Mouse (Mus musculus) cerebellum, adult 2 months (tissue): ENCODE measurements around the gene Il6st.

Source experiments
- CTCF ChIP-seq: fragments of 200-500 bp; IDR thresholded peaks from 2 replicates; pipeline ENCODE4 v1.5.1; 2011; ENCODE audit warnings: low read depth, mild to moderate bottlenecking, control low read depth, low read length, moderate library complexity, borderline replicate concordance; ENCODE audit not compliant: insufficient read depth
- POLR2A ChIP-seq: fragments of 200-500 bp; IDR thresholded peaks from 2 replicates; pipeline ENCODE4 v1.6.1; 2011; ENCODE audit warnings: low read length, control low read depth, borderline replicate concordance; ENCODE audit not compliant: insufficient read depth

DNA sequence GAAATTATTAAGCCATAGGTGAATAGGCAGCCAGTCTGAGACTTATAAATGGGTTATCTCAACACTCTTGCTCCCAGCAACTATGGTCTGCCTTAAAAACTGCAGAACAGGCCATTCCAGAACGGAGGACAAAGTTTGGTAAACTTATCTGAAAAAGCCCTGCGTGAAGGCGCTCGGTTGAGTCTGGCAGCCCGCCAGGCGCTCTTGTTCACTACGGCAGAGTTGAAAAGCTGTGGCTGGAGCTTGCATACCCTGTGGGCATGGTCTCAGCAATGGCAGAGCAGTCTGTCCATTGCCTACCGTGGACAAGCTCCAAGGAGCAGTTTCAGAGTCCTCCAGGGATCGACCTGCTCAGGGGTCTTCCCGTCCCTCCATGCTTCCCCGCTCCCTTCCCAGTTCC lies 47.4 kb downstream of the Il6st start:
- TF ChIP-seq CTCF, result no peak
- no peak for TF ChIP-seq POLR2A
